ENCODE assay signal across 21 mouse cellular contexts in genomic region chr10:56453578-56454069, GRCm38 (mm10).
DNase-seq lines count a peak whose midpoint lies in the region; ATAC-seq lines count a peak whose summit lies in the region.
"Had no signal": no experiment of that assay in that cellular context is flagged by ENCODE, and none has a peak within 500 bp of the region (broad histone marks: within the 10 kb centered on the region; RNA-seq: fewer than 3 reads in every experiment).

No protein-coding gene starts in this region.

- H3K4me2 ChIP-seq in heart, embryonic 12.5 days: no peak overlapping the region
- H3K4me2 ChIP-seq in midbrain, embryonic 11.5 days: no peak overlapping the region
- H3K4me2 ChIP-seq: forebrain, embryonic 12.5 days; hindbrain, embryonic 13.5 days; liver, embryonic 11.5 days had no signal

- no peaks in the 10 kb centered on the region for H3K4me1 ChIP-seq in heart, embryonic 12.5 days (replicated peaks)
- no peaks in the 10 kb centered on the region for H3K4me1 ChIP-seq in heart, embryonic 10.5 days
- no peaks in the 10 kb centered on the region for H3K4me1 ChIP-seq in midbrain, embryonic 11.5 days (ENCODE audit: control insufficient read depth, insufficient read depth, low read length)
- no peaks in the 10 kb centered on the region for H3K4me1 ChIP-seq in midbrain, embryonic 10.5 days
- H3K4me1 ChIP-seq: forebrain, embryonic 12.5 days; hindbrain, embryonic 13.5 days had no signal

- H3K9ac ChIP-seq in heart, embryonic 12.5 days: no peak overlapping the region
- H3K9ac ChIP-seq in midbrain, embryonic 11.5 days (ENCODE audit: low read length): no peak overlapping the region
- H3K9ac ChIP-seq: forebrain, embryonic 12.5 days; hindbrain, embryonic 13.5 days had no signal

- H3K36me3 ChIP-seq in heart, embryonic 12.5 days: no peaks in the 10 kb centered on the region
- no peaks in the 10 kb centered on the region for H3K36me3 ChIP-seq in heart, embryonic 10.5 days
- no peaks in the 10 kb centered on the region for H3K36me3 ChIP-seq in midbrain, embryonic 11.5 days (ENCODE audit: control insufficient read depth, insufficient read depth, low read length)
- H3K36me3 ChIP-seq in midbrain, embryonic 10.5 days: no peaks in the 10 kb centered on the region
- H3K36me3 ChIP-seq: forebrain, embryonic 12.5 days; hindbrain, embryonic 13.5 days had no signal

- WGBS in heart, embryonic 12.5 days: 84% methylated on average over 4 of the region's 4 CpGs
- 90% methylated on average over 4 of the region's 4 CpGs for WGBS in heart, embryonic 10.5 days
- 89% methylated on average over 4 of the region's 4 CpGs for WGBS in midbrain, embryonic 11.5 days
- WGBS in midbrain, embryonic 10.5 days: 91% methylated on average over 4 of the region's 4 CpGs

- no peaks in the 10 kb centered on the region for H3K9me3 ChIP-seq in heart, embryonic 12.5 days (replicated peaks)
- H3K9me3 ChIP-seq in heart, embryonic 10.5 days: no peaks in the 10 kb centered on the region
- H3K9me3 ChIP-seq in midbrain, embryonic 11.5 days (ENCODE audit: control insufficient read depth, low read length): no peaks in the 10 kb centered on the region
- no peaks in the 10 kb centered on the region for H3K9me3 ChIP-seq in midbrain, embryonic 10.5 days (replicated peaks)
- H3K9me3 ChIP-seq: forebrain, embryonic 12.5 days; hindbrain, embryonic 13.5 days had no signal

- 0 out of 2 replicates have a peak, but pooled peaks have one; percentile 18 for ATAC-seq in heart, embryonic 12.5 days (ENCODE audit: insufficient number of reproducible peaks, low FRiP score)
- ATAC-seq in midbrain, embryonic 11.5 days (ENCODE audit: low FRiP score): 0 out of 2 replicates have a peak, but pooled peaks have one; percentile 27
- ATAC-seq in megakaryocyte-erythroid progenitor cell, adult 5-6 weeks (replicated peaks; ENCODE audit: low FRiP score, low TSS enrichment, poor library complexity, severe bottlenecking): peak; percentile 57
- peak; percentile 35; the same call in 1 of the 2 replicates for ATAC-seq in monocyte, adult 5-6 weeks (replicated peaks; ENCODE audit: insufficient number of reproducible peaks, low FRiP score, low TSS enrichment, poor library complexity, severe bottlenecking)
- no peak for ATAC-seq in inflammation-experienced regulatory T-cells, adult 6 months

- DNase-seq in heart, embryonic 10.5 days (ENCODE audit: low spot score): no peak
- DNase-seq in midbrain, embryonic 11.5 days (ENCODE audit: low spot score, missing footprints): peak; percentile 6
- DNase-seq in midbrain, embryonic 10.5 days (ENCODE audit: low spot score): no peak
- no peak for DNase-seq in gastrocnemius, postnatal 25 days
- DNase-seq: B cell, adult 2 months; cerebellum, adult 8-10 months; gastrocnemius, postnatal 14 days; heart, postnatal 10 days; kidney, adult 11 months; kidney, postnatal 14 days; layer of hippocampus, adult 9-11 months; lung, adult 2 months; retina, postnatal 1 day had no signal

- no peak overlapping the region for H3K4me3 ChIP-seq in heart, embryonic 12.5 days
- H3K4me3 ChIP-seq in heart, embryonic 10.5 days: no peak overlapping the region
- no peak overlapping the region for H3K4me3 ChIP-seq in midbrain, embryonic 11.5 days (ENCODE audit: low read depth, low read length)
- H3K4me3 ChIP-seq in midbrain, embryonic 10.5 days: no peak overlapping the region
- H3K4me3 ChIP-seq: forebrain, embryonic 12.5 days; hindbrain, embryonic 13.5 days; left cerebral cortex, adult 2 months had no signal

- H3K27ac ChIP-seq in heart, embryonic 12.5 days (ENCODE audit: poor library complexity, severe bottlenecking): no peak overlapping the region
- no peak overlapping the region for H3K27ac ChIP-seq in heart, embryonic 10.5 days
- H3K27ac ChIP-seq in midbrain, embryonic 11.5 days (ENCODE audit: low read depth, low read length): no peak overlapping the region
- no peak overlapping the region for H3K27ac ChIP-seq in midbrain, embryonic 10.5 days (replicated peaks)
- H3K27ac ChIP-seq: forebrain, embryonic 12.5 days; hindbrain, embryonic 13.5 days; left cerebral cortex, adult 2 months had no signal

- no peaks in the 10 kb centered on the region for H3K27me3 ChIP-seq in heart, embryonic 12.5 days (replicated peaks)
- H3K27me3 ChIP-seq in heart, embryonic 10.5 days (ENCODE audit: insufficient read depth, poor library complexity, severe bottlenecking): no peaks in the 10 kb centered on the region
- no peaks in the 10 kb centered on the region for H3K27me3 ChIP-seq in midbrain, embryonic 11.5 days (ENCODE audit: control insufficient read depth, insufficient read depth, low read length)
- H3K27me3 ChIP-seq in midbrain, embryonic 10.5 days (ENCODE audit: low read depth, poor library complexity, severe bottlenecking): no peaks in the 10 kb centered on the region
- H3K27me3 ChIP-seq: forebrain, embryonic 12.5 days; hindbrain, embryonic 13.5 days had no signal
